Mouse (Mus musculus) forebrain, embryonic 14.5 days (tissue): ENCODE measurements around the gene L1td1. TPM values are rescaled to one million over a fixed set of nuclear protein-coding genes. Genes with fewer than 3 reads are reported as not detected.

Source experiments
- ATAC-seq: fragments of 200-750 bp; cut with Nextera tagmentation; 2 replicates; pipeline ENCODE4 v1.8.0; 2017; ENCODE audit warnings: mild to moderate bottlenecking, moderate library complexity
- DNase-seq: peaks from one replicate; pipeline ENCODE4 v3.0.0-alpha.2; 2015; ENCODE audit warnings: low spot score
- H3K27ac ChIP-seq: fragments of 300-500 bp; sonication (generic); 2 replicates; pipeline ENCODE4 v1.5.1; 2014; ENCODE audit warnings: low read depth, mild to moderate bottlenecking, control low read depth, low read length, moderate library complexity
- H3K27me3 ChIP-seq: fragments of 300-500 bp; sonication (generic); replicated peaks from 2 replicates; pipeline ENCODE4 v1.6.1; 2014; ENCODE audit warnings: low read length, control low read depth, mixed read lengths; ENCODE audit not compliant: control insufficient read depth, insufficient read depth
- H3K36me3 ChIP-seq: fragments of 300-500 bp; sonication (generic); 2 replicates; pipeline ENCODE4 v1.6.1; 2014; ENCODE audit warnings: low read length, control low read depth; ENCODE audit not compliant: control insufficient read depth, insufficient read depth
- H3K4me1 ChIP-seq: fragments of 300-500 bp; sonication (generic); 2 replicates; pipeline ENCODE4 v1.6.1; 2014; ENCODE audit warnings: antibody characterized with exemption, low read length, control low read depth; ENCODE audit not compliant: control insufficient read depth, insufficient read depth
- H3K4me2 ChIP-seq: fragments of 300-500 bp; sonication (generic); 2 replicates; pipeline ENCODE4 v1.6.1; 2014; ENCODE audit warnings: mild to moderate bottlenecking, control low read depth, low read length
- H3K4me3 ChIP-seq: fragments of 300-500 bp; sonication (generic); 2 replicates; pipeline ENCODE4 v1.5.1; 2014; ENCODE audit warnings: low read depth, low read length, control low read depth
- H3K9ac ChIP-seq: fragments of 300-500 bp; sonication (generic); 2 replicates; pipeline ENCODE4 v1.6.1; 2014; ENCODE audit warnings: mild to moderate bottlenecking, low read length, control low read depth, moderate library complexity
- H3K9me3 ChIP-seq: fragments of 300-500 bp; sonication (generic); replicated peaks from 2 replicates; pipeline ENCODE4 v1.6.1; 2016; ENCODE audit warnings: low read length, control low read depth, mixed read lengths; ENCODE audit not compliant: control insufficient read depth
- WGBS: fragments of 180-500 bp; shearing (Covaris S2); extraction: QIAGEN DNeasy Blood & Tissue Kit; methylation state at CpG from one replicate; pipeline ENCODE4 v1.1.7; 2014; 5-methylcytosine and 5-hydroxymethylcytosine counted together
- polyA plus RNA-seq: library from polyadenylated mRNA; unstranded; fragments of >200 nt; fragmentation: Nextera tagmentation; extraction: Ambion mirVana; gene quantifications from 2 replicates; pipeline ENCODE4 v1.2.1, GENCODE M21; 2014

The L1td1 gene
- 0.14 TPM in 1 of 2 replicates, not detected in the other for polyA plus RNA-seq

DNA sequence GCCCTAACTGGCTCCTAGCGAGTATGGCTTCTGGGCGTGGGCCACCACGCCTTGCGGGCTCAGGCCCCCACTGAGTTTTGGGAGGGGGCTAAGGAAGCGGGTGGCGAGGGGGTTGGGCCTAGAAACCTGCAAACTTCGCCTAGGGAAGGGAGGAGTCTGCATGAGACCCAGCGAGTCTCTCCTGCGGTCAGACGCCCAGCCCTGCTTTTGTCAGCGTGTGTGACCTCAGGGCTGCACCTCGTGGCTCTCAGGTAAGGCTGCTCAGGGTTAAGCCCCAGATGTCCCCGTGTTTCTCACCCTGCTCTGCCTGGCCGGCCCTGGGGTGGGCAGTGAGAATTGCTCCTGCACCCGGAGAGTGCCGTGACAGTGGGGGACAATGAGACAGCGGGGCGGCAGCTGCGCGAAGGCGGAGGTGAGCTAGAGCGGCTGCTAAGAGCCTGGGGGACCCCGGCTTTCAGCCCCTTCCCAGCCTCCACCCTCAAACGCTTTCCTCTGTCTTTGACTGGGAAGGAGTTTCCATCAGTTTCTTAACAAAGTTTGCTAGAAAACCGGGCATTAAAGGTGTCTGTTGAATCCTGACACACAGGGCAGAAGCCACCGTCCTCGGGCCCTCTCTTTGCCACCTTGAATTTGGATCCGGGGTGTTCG, at the start of gene L1td1:
TSS of gene L1td1 (plus strand) at position 145 of the 648 bp plus-strand sequence.
- H3K9me3 ChIP-seq: no peaks in the 10 kb centered on the region
- WGBS: 5% methylated on average over 29 of the region's 29 CpGs
- H3K4me2 ChIP-seq: peak within 1 kb of the TSS; percentile 50
- H3K27ac ChIP-seq: no peak within 1 kb of the TSS
- DNase-seq: no peak
- peaks cover 33% of the 10 kb centered on the region for H3K27me3 ChIP-seq
- no peaks in the 10 kb centered on the region for H3K36me3 ChIP-seq
- peak within 1 kb of the TSS; percentile 21 for H3K4me3 ChIP-seq
- ATAC-seq: 0 out of 2 replicates have a peak, but pooled peaks have one; percentile 13
- H3K9ac ChIP-seq: peak within 1 kb of the TSS; percentile 50
- H3K4me1 ChIP-seq: peaks cover 9% of the 10 kb centered on the region; the same call in 1 of the 2 replicates

GRCm38 (mm10) chr4:98677506-98677905, 49.0 kb upstream of the L1td1 start:
- no peak overlapping the region for H3K9ac ChIP-seq
- 50% methylated on average over 9 of the region's 9 CpGs for WGBS
- H3K4me1 ChIP-seq: no peaks in the 10 kb centered on the region
- no peak overlapping the region for H3K4me3 ChIP-seq
- peaks cover 3% of the 10 kb centered on the region; the same call in 1 of the 2 replicates for H3K36me3 ChIP-seq
- ATAC-seq (peak; percentile 32; the same call in 1 of the 2 replicates), DNase-seq (peak; percentile 7)
- no peak overlapping the region for H3K27ac ChIP-seq
- H3K27me3 ChIP-seq: no peaks in the 10 kb centered on the region
- H3K9me3 ChIP-seq: no peaks in the 10 kb centered on the region
- no peak overlapping the region for H3K4me2 ChIP-seq

DNA sequence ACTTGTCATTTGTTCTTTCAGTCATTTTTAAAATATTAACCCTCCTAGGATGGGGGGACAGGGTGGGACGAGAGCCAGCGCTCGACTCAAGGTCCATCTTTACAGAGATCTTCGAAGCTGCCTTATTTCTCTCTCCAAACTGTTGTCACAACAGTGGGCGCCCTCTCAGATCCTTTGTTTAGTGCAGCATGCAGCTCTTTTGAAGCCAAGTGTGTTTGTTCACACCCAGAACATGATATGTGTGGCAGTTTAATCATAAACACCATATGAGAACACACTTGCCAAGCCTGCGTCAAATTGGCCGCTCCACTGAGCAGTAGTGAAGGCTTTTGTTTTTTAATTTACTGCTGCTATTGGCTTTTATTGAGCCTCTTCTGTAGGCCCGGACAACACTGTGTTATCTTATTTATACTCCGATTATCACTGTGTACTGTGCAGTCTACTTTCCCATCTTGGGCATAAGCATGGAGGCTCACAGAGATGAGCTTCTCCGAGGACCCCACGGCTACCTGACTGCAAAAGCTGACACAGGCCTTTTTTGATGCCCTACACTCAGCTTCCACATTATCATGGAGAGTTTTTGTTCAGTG, 39.8 kb upstream of the L1td1 start:
- peak; percentile 90 for ATAC-seq

GRCm38 (mm10) chr4:98688116-98688515, 38.4 kb upstream of the L1td1 start:
- peak; percentile 33 for DNase-seq
- no peak overlapping the region for H3K4me3 ChIP-seq
- H3K27me3 ChIP-seq: no peaks in the 10 kb centered on the region
- H3K27ac ChIP-seq: 0 out of 2 replicates have a peak overlapping the region, but pooled peaks have one; percentile 52
- no peak for ATAC-seq
- no peak overlapping the region for H3K9ac ChIP-seq
- no peaks in the 10 kb centered on the region for H3K9me3 ChIP-seq
- H3K4me1 ChIP-seq: peaks cover 8% of the 10 kb centered on the region; the same call in 1 of the 2 replicates
- peaks cover 3% of the 10 kb centered on the region; the same call in 1 of the 2 replicates for H3K36me3 ChIP-seq
- WGBS: 59% methylated on average over 11 of the region's 11 CpGs
- no peak overlapping the region for H3K4me2 ChIP-seq

More for the DNA sequence above, 39.8 kb upstream of the L1td1 start:
- Histone ChIP-seq H3K9me3 (no peaks in the 10 kb centered on the region), H3K4me2 (no peak overlapping the region), H3K9ac (no peak overlapping the region), H3K4me3 (no peak overlapping the region), H3K27me3 (no peaks in the 10 kb centered on the region), H3K4me1 (peaks cover 8% of the 10 kb centered on the region; the same call in 1 of the 2 replicates), H3K27ac (no peak overlapping the region; the same call in 1 of the 2 replicates), H3K36me3 (peaks cover 3% of the 10 kb centered on the region; the same call in 1 of the 2 replicates)
- DNase-seq: peak; percentile 89
- 56% methylated on average over 11 of the region's 11 CpGs for WGBS

- Histone ChIP-seq H3K9me3 (no peaks in the 10 kb centered on the region), H3K9ac (no peak overlapping the region), H3K4me1 (peaks cover 8% of the 10 kb centered on the region; the same call in 1 of the 2 replicates), H3K4me2 (no peak overlapping the region), H3K27ac (peak overlapping the region; percentile 52; the same call in 1 of the 2 replicates), H3K4me3 (no peak overlapping the region), H3K27me3 (no peaks in the 10 kb centered on the region), H3K36me3 (peaks cover 3% of the 10 kb centered on the region; the same call in 1 of the 2 replicates)
- no peak for ATAC-seq
- WGBS: 80% methylated on average over 9 of the region's 9 CpGs
- DNase-seq: no peak
Measured at GRCm38 (mm10) chr4:98688520-98688919, 38.0 kb upstream of the L1td1 start.

GRCm38 (mm10) chr4:98689988-98690387, 36.5 kb upstream of the L1td1 start:
- WGBS: 95% methylated on average over 1 of the region's 1 CpGs
- H3K9me3 ChIP-seq: no peaks in the 10 kb centered on the region
- H3K4me3 ChIP-seq: no peak overlapping the region
- ATAC-seq (no peak), DNase-seq (no peak)
- H3K36me3 ChIP-seq: peaks cover 3% of the 10 kb centered on the region; the same call in 1 of the 2 replicates
- H3K9ac ChIP-seq: no peak overlapping the region
- peaks cover 8% of the 10 kb centered on the region; the same call in 1 of the 2 replicates for H3K4me1 ChIP-seq
- no peak overlapping the region for H3K4me2 ChIP-seq
- H3K27ac ChIP-seq: no peak overlapping the region
- no peaks in the 10 kb centered on the region for H3K27me3 ChIP-seq

- H3K9me3 ChIP-seq: no peaks in the 10 kb centered on the region
- no peak overlapping the region for H3K27ac ChIP-seq
- H3K27me3 ChIP-seq: no peaks in the 10 kb centered on the region
- no peak overlapping the region for H3K4me3 ChIP-seq
- 84% methylated on average over 9 of the region's 9 CpGs for WGBS
- no peak overlapping the region for H3K9ac ChIP-seq
- no peaks in the 10 kb centered on the region; the same call in 1 of the 2 replicates for H3K36me3 ChIP-seq
- DNase-seq (no peak), ATAC-seq (no peak)
- no peak overlapping the region for H3K4me2 ChIP-seq
- H3K4me1 ChIP-seq: no peaks in the 10 kb centered on the region
Measured at GRCm38 (mm10) chr4:98693465-98694185, 32.9 kb upstream of the L1td1 start.

DNA sequence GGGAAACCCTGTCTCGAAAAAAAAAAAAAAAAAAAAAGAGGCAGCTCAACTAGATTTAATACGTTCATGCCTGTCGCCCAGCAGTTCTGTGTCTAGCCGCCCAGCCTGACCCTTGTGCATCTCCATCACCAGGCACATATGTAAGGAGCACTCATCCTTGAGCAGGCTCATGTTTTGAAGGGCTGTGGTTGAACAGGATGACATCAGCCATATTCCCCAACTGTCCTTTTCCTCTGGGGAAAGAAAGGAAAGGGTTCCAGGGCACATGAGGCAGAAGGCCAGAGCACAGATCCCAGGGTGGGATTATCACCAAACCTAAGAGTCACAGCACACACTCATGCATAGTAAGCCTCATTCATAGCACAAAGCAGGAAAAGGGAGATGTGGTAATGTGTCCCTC, 28.6 kb upstream of the L1td1 start:
- H3K9ac ChIP-seq: no peak overlapping the region
- WGBS: 89% methylated on average over 4 of the region's 4 CpGs
- no peaks in the 10 kb centered on the region for H3K27me3 ChIP-seq
- no peaks in the 10 kb centered on the region for H3K4me1 ChIP-seq
- no peaks in the 10 kb centered on the region for H3K9me3 ChIP-seq
- no peak overlapping the region for H3K27ac ChIP-seq
- ATAC-seq: no peak
- H3K36me3 ChIP-seq: no peaks in the 10 kb centered on the region
- no peak for DNase-seq
- no peak overlapping the region for H3K4me2 ChIP-seq
- H3K4me3 ChIP-seq: no peak overlapping the region
